Mouse (Mus musculus): ENCODE results near the gene Cd53.

DNA sequence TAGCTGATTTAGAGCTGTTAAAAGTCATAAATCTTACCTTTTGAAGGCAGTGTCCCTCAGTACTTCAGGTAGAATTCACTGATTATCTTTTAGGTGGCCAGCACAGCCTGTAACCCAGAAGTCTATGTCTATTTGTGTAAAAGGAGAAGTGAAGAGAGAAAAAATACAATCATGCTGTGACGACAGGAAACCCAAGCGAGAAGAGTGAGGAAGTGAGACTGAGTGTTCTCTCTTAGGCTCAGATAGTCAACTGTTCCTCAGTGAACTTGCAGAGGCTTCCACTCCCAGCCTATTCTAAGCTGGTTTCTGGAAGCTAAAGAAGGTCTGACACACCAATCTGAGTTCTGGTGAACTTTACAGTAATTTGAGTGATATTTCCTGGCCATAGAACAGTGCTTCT lies at the start of gene Cd53:
- TF ChIP-seq POLR2A (IDR thresholded peaks at IDR 0.05; ENCODE audit: control insufficient read depth, extremely low read depth, insufficient read depth, low read length, poor library complexity) (no peak), CTCF (IDR thresholded peaks at IDR 0.05; ENCODE audit: borderline replicate concordance, control insufficient read depth, extremely low read depth, insufficient read depth, low read length, poor library complexity) (no peak)

Data from thymus, adult 2 months (tissue).